Mouse (Mus musculus) embryonic facial prominence, embryonic 14.5 days (tissue): ENCODE data around the gene Tmem161b. TPM values are rescaled to one million over a fixed set of nuclear protein-coding genes. Genes with fewer than 3 reads are reported as not detected.
A peak's percentile ranks its signal among the peaks of the same experiment; 100 is the strongest.
"Not testable (repeated sequence)": the region's sequence is repeated elsewhere in the genome, so short reads cannot be mapped to it uniquely, and the experiment has no call there.

Experiments used
- ATAC-seq: fragments of 200-750 bp; cut with Nextera tagmentation; 2 replicates; pipeline ENCODE4 v1.8.0; 2017; ENCODE audit warnings: low read depth, moderate number of reproducible peaks, moderate TSS enrichment
- DNase-seq: peaks from one replicate; pipeline ENCODE4 v3.0.0-alpha.2; 2015; ENCODE audit warnings: low spot score
- H3K27ac ChIP-seq: fragments of 300-500 bp; sonication (generic); replicated peaks from 2 replicates; pipeline ENCODE4 v1.5.1; 2014; ENCODE audit warnings: low read depth, mild to moderate bottlenecking, low read length, moderate library complexity
- H3K27me3 ChIP-seq: fragments of 300-500 bp; sonication (generic); replicated peaks from 2 replicates; pipeline ENCODE4 v1.6.1; 2014; ENCODE audit warnings: low read length; ENCODE audit not compliant: control insufficient read depth, insufficient read depth
- H3K36me3 ChIP-seq: fragments of 300-500 bp; sonication (generic); 2 replicates; pipeline ENCODE4 v1.6.1; 2014; ENCODE audit warnings: low read length, mixed read lengths; ENCODE audit not compliant: control insufficient read depth, insufficient read depth
- H3K4me1 ChIP-seq: fragments of 300-500 bp; sonication (generic); 2 replicates; pipeline ENCODE4 v1.6.1; 2014; ENCODE audit warnings: antibody characterized with exemption, low read length; ENCODE audit not compliant: control insufficient read depth, insufficient read depth
- H3K4me2 ChIP-seq: fragments of 300-500 bp; sonication (generic); 2 replicates; pipeline ENCODE4 v1.6.1; 2014; ENCODE audit warnings: low read depth, mild to moderate bottlenecking, low read length, moderate library complexity, mixed read lengths
- H3K4me3 ChIP-seq: fragments of 300-500 bp; sonication (generic); 2 replicates; pipeline ENCODE4 v1.5.1; 2014; ENCODE audit warnings: low read depth, mild to moderate bottlenecking, low read length
- H3K9ac ChIP-seq: fragments of 300-500 bp; sonication (generic); 2 replicates; pipeline ENCODE4 v1.6.1; 2014; ENCODE audit warnings: low read depth, mild to moderate bottlenecking, low read length, moderate library complexity, mixed read lengths
- H3K9me3 ChIP-seq: fragments of 300-500 bp; sonication (generic); 2 replicates; pipeline ENCODE4 v1.6.1; 2016; ENCODE audit warnings: low read length; ENCODE audit not compliant: control insufficient read depth
- WGBS: fragments of 180-500 bp; shearing (Covaris S2); extraction: QIAGEN DNeasy Blood & Tissue Kit; methylation state at CpG from one replicate; pipeline ENCODE4 v1.1.7; 2014; 5-methylcytosine and 5-hydroxymethylcytosine counted together
- polyA plus RNA-seq: library from polyadenylated mRNA; unstranded; fragments of >200 nt; fragmentation: Nextera tagmentation; extraction: Ambion mirVana; gene quantifications from 2 replicates; pipeline ENCODE4 v1.2.1, GENCODE M21; 2014

Tmem161b gene
- 10.0 and 13.0 TPM in 2 replicates for polyA plus RNA-seq

DNA sequence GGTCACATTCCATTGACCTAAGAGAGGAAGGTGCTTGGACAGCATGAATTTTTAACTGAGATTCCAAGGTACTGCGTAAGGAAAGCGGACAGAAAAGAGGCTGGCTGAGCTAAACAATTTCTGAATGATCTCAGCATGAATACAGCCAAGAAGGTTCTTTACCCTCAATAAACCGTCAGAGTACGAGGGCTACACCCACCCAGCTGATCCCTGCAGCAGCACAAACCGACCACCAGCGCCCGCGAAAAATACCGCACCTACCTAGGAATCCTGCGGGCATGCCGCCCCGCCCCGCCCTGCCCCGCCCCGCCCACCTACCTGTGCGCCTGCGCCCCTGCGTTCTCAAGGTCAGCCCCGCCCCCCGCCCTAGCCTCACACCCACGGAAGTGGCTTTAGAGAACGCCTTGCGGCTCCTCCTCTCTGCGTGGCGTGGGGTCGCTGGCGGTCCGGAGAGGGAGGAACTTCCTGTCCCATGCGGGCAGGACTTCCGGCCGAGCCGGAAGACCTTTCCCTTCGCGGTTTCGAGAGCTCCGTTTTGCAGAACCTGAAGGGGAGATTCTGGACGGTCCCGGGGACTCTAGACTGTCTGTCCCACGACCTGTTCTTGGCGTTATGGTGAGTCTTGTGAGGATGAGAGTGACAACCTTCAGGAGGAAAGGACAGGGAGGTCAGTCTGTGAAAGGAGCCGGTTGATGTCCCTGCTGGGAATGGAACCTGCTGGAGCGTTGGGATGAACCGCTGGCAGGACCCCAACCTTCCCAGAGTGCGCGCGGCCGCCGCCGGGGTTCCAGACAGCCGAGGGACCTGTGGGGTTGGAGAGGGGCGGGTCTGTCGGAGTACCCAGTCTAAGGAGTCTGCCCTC, at the start of gene Tmem161b:
Gene Tmem161b, plus strand, starts transcription at position 477 of the 862 bp plus-strand sequence.
- 1% methylated on average over 28 of the region's 52 CpGs for WGBS
- Histone ChIP-seq H3K27me3 (no peaks in the 10 kb centered on the region), H3K9ac (peak within 1 kb of the TSS; percentile 77), H3K4me1 (peaks cover 8% of the 10 kb centered on the region), H3K9me3 (no peaks in the 10 kb centered on the region), H3K4me3 (peak within 1 kb of the TSS; percentile 67), H3K4me2 (peak within 1 kb of the TSS; percentile 86), H3K27ac (peak within 1 kb of the TSS; percentile 66; the same call in 1 of the 2 replicates), H3K36me3 (no peaks in the 10 kb centered on the region)
- DNase-seq, result peak; percentile 97
- ATAC-seq, result peak; percentile 99

DNA sequence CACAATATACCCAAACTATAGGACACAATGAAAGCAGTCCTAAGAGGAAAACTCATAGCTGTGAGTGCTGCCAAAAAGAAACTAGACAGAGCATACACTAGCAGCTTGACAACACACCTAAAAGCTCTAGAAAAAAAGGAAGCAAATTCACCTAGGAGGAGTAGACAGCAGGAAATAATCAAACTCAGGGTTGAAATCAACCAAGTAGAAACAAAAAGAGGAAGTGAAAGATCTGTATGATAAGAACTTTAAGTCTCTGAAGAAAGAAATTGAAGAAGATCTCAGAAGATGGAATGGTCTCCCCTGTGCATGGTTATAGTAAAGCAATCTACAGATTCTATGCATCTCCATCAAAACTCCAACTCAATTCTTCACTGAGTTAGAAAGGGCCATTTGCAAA, 36.3 kb upstream of the Tmem161b start:
- not testable (repeated sequence) for H3K4me3 ChIP-seq, H3K27me3 ChIP-seq, ATAC-seq, H3K4me2 ChIP-seq, H3K4me1 ChIP-seq, DNase-seq, H3K27ac ChIP-seq, H3K36me3 ChIP-seq, H3K9me3 ChIP-seq, H3K9ac ChIP-seq

DNA sequence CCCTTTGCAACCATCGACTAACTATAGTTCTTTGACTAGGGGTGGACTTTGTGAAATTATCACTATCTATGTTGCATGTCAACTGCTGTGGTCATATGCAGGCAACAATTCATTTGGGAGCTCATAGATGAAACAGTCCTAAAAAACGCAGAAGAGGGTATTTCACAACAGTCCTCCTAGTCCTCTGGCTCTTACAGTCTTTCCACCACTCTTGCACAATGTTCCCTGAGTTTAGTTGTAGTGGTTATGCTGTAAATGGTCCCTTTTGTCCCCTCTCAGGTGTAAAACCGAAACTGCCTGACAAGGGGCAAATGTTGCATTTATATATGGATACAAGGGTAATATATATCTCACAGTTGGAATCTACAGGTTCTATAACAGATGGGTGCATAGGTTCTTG, 29.4 kb upstream of the Tmem161b start:
- H3K9ac ChIP-seq, result no peak overlapping the region
- no peak overlapping the region for H3K4me3 ChIP-seq
- no peaks in the 10 kb centered on the region for H3K27me3 ChIP-seq
- no peaks in the 10 kb centered on the region for H3K36me3 ChIP-seq
- H3K4me1 ChIP-seq, result no peaks in the 10 kb centered on the region
- WGBS, result 77% methylated on average over 3 of the region's 3 CpGs
- no peaks in the 10 kb centered on the region for H3K9me3 ChIP-seq
- ATAC-seq (no peak), DNase-seq (no peak)
- H3K27ac ChIP-seq, result no peak overlapping the region
- H3K4me2 ChIP-seq, result no peak overlapping the region

DNA sequence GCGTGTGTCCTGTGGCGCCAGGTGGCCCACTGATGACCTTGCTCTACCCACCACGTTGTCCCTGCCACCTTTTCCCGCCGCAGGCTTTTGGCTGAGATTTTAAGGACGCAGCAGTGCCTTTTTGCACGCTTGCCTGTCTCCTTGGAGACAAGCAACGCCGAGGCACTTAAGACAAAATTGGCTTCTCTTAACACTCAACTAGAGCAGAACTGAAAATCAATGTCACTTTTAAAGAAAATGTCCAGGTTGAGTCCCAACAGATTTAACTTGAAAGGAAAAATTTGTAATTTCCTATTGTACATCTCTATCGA, 541 bp downstream of the Tmem161b start:
- 2% methylated on average over 10 of the region's 10 CpGs for WGBS
- 0 out of 2 replicates have a peak, but pooled peaks cover under 1% of the 10 kb centered on the region for H3K36me3 ChIP-seq
- H3K4me2 ChIP-seq, result peak overlapping the region; percentile 86
- DNase-seq (no peak), ATAC-seq (no peak)
- H3K4me1 ChIP-seq, result peaks cover 8% of the 10 kb centered on the region
- H3K27me3 ChIP-seq, result no peaks in the 10 kb centered on the region
- H3K27ac ChIP-seq, result peak overlapping the region; percentile 66; the same call in 1 of the 2 replicates
- no peaks in the 10 kb centered on the region for H3K9me3 ChIP-seq
- H3K9ac ChIP-seq, result peak overlapping the region; percentile 77
- peak overlapping the region; percentile 67 for H3K4me3 ChIP-seq

DNA sequence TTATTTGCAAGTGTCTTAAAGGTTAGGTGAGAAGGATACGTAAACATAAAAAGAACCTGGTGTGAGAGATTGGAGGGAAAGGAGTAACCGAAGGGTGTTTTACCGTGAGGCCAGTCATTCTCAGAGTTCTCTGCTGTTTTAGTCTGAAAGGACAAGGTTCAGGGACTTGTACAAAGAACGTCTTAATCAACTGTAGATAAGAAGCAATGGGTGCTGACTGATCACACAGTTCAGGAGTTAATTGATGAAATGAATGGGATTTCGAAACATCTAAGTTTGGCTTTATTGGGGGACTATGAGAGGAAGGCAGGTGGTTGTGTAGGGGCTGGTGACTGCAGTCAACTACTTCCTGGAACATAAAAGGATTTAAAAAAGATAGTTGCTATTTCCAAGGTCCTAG, 922 bp downstream of the Tmem161b start:
- H3K27ac ChIP-seq, result no peak overlapping the region
- DNase-seq, result no peak
- 0 out of 2 replicates have a peak, but pooled peaks cover 5% of the 10 kb centered on the region for H3K36me3 ChIP-seq
- peak overlapping the region; percentile 77 for H3K9ac ChIP-seq
- H3K27me3 ChIP-seq, result no peaks in the 10 kb centered on the region
- WGBS, result 55% methylated on average over 5 of the region's 5 CpGs
- peak overlapping the region; percentile 67 for H3K4me3 ChIP-seq
- H3K4me1 ChIP-seq, result peaks cover 8% of the 10 kb centered on the region
- ATAC-seq, result no peak
- H3K4me2 ChIP-seq, result peak overlapping the region; percentile 86
- no peaks in the 10 kb centered on the region for H3K9me3 ChIP-seq

DNA sequence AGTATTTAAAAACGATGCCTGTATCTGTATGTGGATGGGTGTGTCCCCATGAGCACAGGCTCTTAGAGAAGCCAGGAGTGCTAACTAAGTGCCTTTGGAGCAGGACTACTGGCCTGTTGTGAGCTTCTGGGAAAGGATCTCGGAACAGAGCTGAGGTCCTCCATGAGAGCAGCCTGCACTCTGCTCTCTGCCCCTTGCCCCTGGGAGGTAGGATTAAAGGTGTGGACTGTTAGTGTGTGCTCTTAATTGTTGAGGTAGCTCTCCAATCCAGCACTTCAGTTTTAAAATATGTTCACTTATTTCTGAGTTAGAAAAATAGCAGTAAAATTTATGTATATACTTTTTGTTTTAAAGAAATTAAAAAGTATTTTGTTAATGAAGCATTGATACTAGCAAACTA, 11.9 kb downstream of the Tmem161b start:
- Histone ChIP-seq H3K27me3 (no peaks in the 10 kb centered on the region), H3K4me3 (no peak overlapping the region), H3K9ac (no peak overlapping the region), H3K4me1 (no peaks in the 10 kb centered on the region), H3K9me3 (peaks cover 28% of the 10 kb centered on the region), H3K27ac (no peak overlapping the region), H3K36me3 (peaks cover 7% of the 10 kb centered on the region; the same call in 1 of the 2 replicates), H3K4me2 (no peak overlapping the region)
- 82% methylated on average over 2 of the region's 2 CpGs for WGBS
- ATAC-seq, result no peak
- no peak for DNase-seq

DNA sequence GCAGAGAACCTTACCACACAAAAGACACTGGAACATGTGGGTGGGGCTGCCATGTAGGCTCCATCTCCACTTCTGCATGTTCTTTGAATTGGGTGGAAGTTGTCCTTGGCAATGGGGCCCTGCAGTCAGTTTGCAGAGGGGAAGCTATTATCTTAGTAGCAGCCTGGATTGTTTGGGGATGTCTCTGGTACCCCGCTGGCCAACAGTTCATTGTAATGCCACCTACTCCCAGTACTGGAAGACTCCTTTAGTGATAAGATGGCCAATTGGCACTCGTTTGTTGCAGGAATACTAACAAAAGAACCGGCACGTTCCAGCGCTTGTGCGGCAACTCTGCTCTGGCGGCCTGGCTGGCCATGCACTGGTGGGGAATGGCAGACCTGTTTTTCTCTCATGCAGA, 14.7 kb downstream of the Tmem161b start:
- no peak for ATAC-seq
- H3K36me3 ChIP-seq, result peaks cover 7% of the 10 kb centered on the region; the same call in 1 of the 2 replicates
- no peak overlapping the region for H3K4me2 ChIP-seq
- H3K4me3 ChIP-seq, result no peak overlapping the region
- no peak overlapping the region for H3K9ac ChIP-seq
- no peak for DNase-seq
- no peaks in the 10 kb centered on the region for H3K27me3 ChIP-seq
- 92% methylated on average over 7 of the region's 7 CpGs for WGBS
- H3K9me3 ChIP-seq, result peaks cover 28% of the 10 kb centered on the region
- H3K4me1 ChIP-seq, result no peaks in the 10 kb centered on the region
- no peak overlapping the region for H3K27ac ChIP-seq

DNA sequence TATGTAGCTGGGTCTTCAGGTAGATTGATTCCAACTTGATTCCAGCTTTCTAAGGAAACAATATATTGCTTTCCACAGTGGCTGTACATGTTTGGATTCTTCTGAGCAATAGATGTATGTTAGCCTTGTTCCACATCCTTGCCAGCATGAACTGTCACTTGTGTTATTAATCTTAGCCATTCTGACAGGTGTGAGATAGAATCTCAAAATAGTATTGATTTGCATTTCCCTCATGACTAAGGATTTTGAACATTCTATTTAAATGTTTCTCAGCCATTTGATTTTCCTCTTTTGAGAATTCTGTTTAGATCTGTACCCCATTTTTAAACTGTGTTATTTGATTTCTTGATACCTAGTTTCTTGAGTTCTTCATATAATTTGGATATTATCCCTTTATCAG, 16.1 kb downstream of the Tmem161b start:
- no peak overlapping the region for H3K4me3 ChIP-seq
- H3K9me3 ChIP-seq, result peaks cover 28% of the 10 kb centered on the region
- H3K9ac ChIP-seq, result no peak overlapping the region
- no peak overlapping the region for H3K27ac ChIP-seq
- no peaks in the 10 kb centered on the region for H3K4me1 ChIP-seq
- H3K36me3 ChIP-seq, result peaks cover 7% of the 10 kb centered on the region; the same call in 1 of the 2 replicates
- DNase-seq, result no peak
- H3K27me3 ChIP-seq, result no peaks in the 10 kb centered on the region
- ATAC-seq, result no peak
- no peak overlapping the region for H3K4me2 ChIP-seq

DNA sequence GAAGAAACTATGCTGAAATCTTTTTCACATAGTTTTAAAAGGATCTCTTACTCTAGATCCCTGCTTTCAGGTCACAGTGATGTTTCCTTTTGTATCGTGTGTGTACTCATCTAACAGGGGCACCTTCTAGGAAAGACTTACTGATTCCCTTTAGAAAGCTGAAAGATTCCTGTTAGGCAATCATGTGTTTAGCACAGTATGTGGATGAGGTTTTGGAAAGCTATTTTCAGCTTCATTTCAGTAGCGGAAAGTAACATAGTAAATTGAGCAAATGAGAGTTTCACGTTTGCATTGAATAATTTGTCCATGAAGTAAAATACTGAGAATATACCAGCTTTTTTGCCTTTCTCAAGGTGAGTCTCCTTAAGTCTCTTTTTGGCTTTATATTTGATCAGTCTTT, 26.0 kb downstream of the Tmem161b start:
- ATAC-seq (no peak), DNase-seq (no peak)
- no peaks in the 10 kb centered on the region for H3K27me3 ChIP-seq
- H3K9ac ChIP-seq, result no peak overlapping the region
- H3K4me1 ChIP-seq, result no peaks in the 10 kb centered on the region
- H3K4me3 ChIP-seq, result no peak overlapping the region
- H3K27ac ChIP-seq, result no peak overlapping the region
- H3K9me3 ChIP-seq, result no peaks in the 10 kb centered on the region
- WGBS, result 80% methylated on average over 3 of the region's 3 CpGs
- no peaks in the 10 kb centered on the region for H3K36me3 ChIP-seq
- H3K4me2 ChIP-seq, result no peak overlapping the region
